12 mouse cellular contexts compared by ENCODE assay signal in genomic region chr11:118349494-118349893, GRCm38 (mm10). TPM values are rescaled to one million over a fixed set of nuclear protein-coding genes. Genes with fewer than 3 reads are reported as not detected.
DNase-seq lines count a peak whose midpoint lies in the region; ATAC-seq and TF ChIP-seq lines count a peak whose summit lies in the region.
"Had no signal": no experiment of that assay in that cellular context is flagged by ENCODE, and none has a peak within 500 bp of the region (broad histone marks: within the 10 kb centered on the region; RNA-seq: fewer than 3 reads in every experiment).

No protein-coding gene starts in this region.

- peak overlapping the region; percentile 28; the same call in 1 of the 2 replicates for H3K4me3 ChIP-seq in gastrocnemius, adult 2 months
- H3K4me3 ChIP-seq in kidney, postnatal 0 days (replicated peaks; ENCODE audit: low read depth, low read length), result no peak overlapping the region
- H3K4me3 ChIP-seq in CH12.LX (replicated peaks in 1 of 3; ENCODE audit: low read depth in 2 of 3, low read length in 2 of 3, poor library complexity in 1 of 3), result no peak overlapping the region
- H3K4me3 ChIP-seq in limb, embryonic 15.5 days, result no peak overlapping the region

- in situ Hi-C loops in CH12.LX (cut with MboI; ENCODE audit: low pct_ligation_motif_present, low pct_unique_long_range_greater_than_20kb, low sequenced_read_pairs), result no loop called here

- no peak for TF ChIP-seq POLR2A in CH12.LX (IDR thresholded peaks at IDR 0.05; ENCODE audit: low read depth, low read length)

- no peaks in the 10 kb centered on the region for H3K27me3 ChIP-seq in kidney, postnatal 0 days (ENCODE audit: insufficient read depth, low read length)
- peaks cover 18% of the 10 kb centered on the region for H3K27me3 ChIP-seq in CH12.LX (replicated peaks)
- H3K27me3 ChIP-seq in limb, embryonic 15.5 days, result no peaks in the 10 kb centered on the region

- TF ChIP-seq CTCF in gastrocnemius, adult 2 months (IDR thresholded peaks at IDR 0.05), result no peak
- no peak for TF ChIP-seq CTCF in kidney, postnatal 0 days (IDR thresholded peaks at IDR 0.05; ENCODE audit: low read depth)
- TF ChIP-seq CTCF in CH12.LX (conservative IDR thresholded peaks at IDR 0.05 in 1 of 2, IDR thresholded peaks at IDR 0.05 in 1 of 2; ENCODE audit: low read depth in 2 of 2, low read length in 2 of 2), result no peak

- peak; percentile 15 for DNase-seq in gastrocnemius, adult 2 months
- no peak for DNase-seq in gastrocnemius, adult 18-20 months (ENCODE audit: low spot score)
- DNase-seq in kidney, postnatal 0 days (ENCODE audit: low spot score), result no peak
- no peak for DNase-seq in kidney, adult 18-20 months
- DNase-seq in CH12.LX (ENCODE audit: extremely low read depth), result no peak
- no peak for DNase-seq in frontal cortex, postnatal 10 days (ENCODE audit: low spot score in 2 of 2)
- no peak for DNase-seq in adrenal gland, postnatal 25 days
- DNase-seq: right cerebral cortex, postnatal 14 days had no signal

- TF ChIP-seq EP300 in CH12.LX (IDR thresholded peaks at IDR 0.05; ENCODE audit: low read length), result no peak

- WGBS in kidney, postnatal 0 days, result 74% methylated on average over 5 of the region's 5 CpGs
- WGBS in limb, embryonic 15.5 days, result 80% methylated on average over 5 of the region's 5 CpGs

- ATAC-seq in kidney, postnatal 0 days (replicated peaks; ENCODE audit: low FRiP score, low read depth), result no peak
- ATAC-seq in limb, embryonic 15.5 days (ENCODE audit: insufficient number of reproducible peaks, low FRiP score, low TSS enrichment, low read depth), result no peak
- ATAC-seq: intestine, postnatal 0 days had no signal

- no peak for TF ChIP-seq RAD21 in CH12.LX (IDR thresholded peaks at IDR 0.05; ENCODE audit: low read depth, low read length)

- peaks cover 39% of the 10 kb centered on the region for H3K4me1 ChIP-seq in kidney, postnatal 0 days (replicated peaks; ENCODE audit: insufficient read depth, low read length)
- peaks cover 18 to 42% of the 10 kb centered on the region in 2 experiments for H3K4me1 ChIP-seq in CH12.LX (ENCODE audit: control insufficient read depth in 1 of 2, insufficient read depth in 2 of 2)
- H3K4me1 ChIP-seq in limb, embryonic 15.5 days, result peaks cover 89% of the 10 kb centered on the region

- no peaks in the 10 kb centered on the region for H3K9me3 ChIP-seq in kidney, postnatal 0 days (replicated peaks; ENCODE audit: low read length)
- no peaks in the 10 kb centered on the region for H3K9me3 ChIP-seq in CH12.LX (replicated peaks; ENCODE audit: low read length)
- no peaks in the 10 kb centered on the region for H3K9me3 ChIP-seq in limb, embryonic 15.5 days
- H3K9me3 ChIP-seq: G1E had no signal

- H3K79me2 ChIP-seq in CH12.LX (replicated peaks; ENCODE audit: control insufficient read depth, extremely low read depth, insufficient read depth, poor library complexity, severe bottlenecking), result no peaks in the 10 kb centered on the region

- no peak overlapping the region for H3K4me2 ChIP-seq in kidney, postnatal 0 days (ENCODE audit: low read length)
- no peak overlapping the region for H3K4me2 ChIP-seq in CH12.LX (ENCODE audit: insufficient read depth, low read depth, poor library complexity, severe bottlenecking)
- no peak overlapping the region for H3K4me2 ChIP-seq in limb, embryonic 15.5 days

- intact Hi-C loops in gastrocnemius, adult 2 months (cut with DNase I), result no loop called here

- H3K27ac ChIP-seq in gastrocnemius, adult 2 months, result peak overlapping the region; percentile 77
- H3K27ac ChIP-seq in kidney, postnatal 0 days, result peak overlapping the region; percentile 77; the same call in 1 of the 2 replicates
- H3K27ac ChIP-seq in CH12.LX (ENCODE audit: insufficient read depth, low read depth), result no peak overlapping the region
- peak overlapping the region; percentile 68; the same call in 1 of the 2 replicates for H3K27ac ChIP-seq in limb, embryonic 15.5 days

- dilution Hi-C loops in CH12.LX (cut with MboI; ENCODE audit: extremely low pct_ligation_motif_present, extremely low pct_unique_long_range_greater_than_20kb, low sequenced_read_pairs), result no loop called here

- 0 out of 2 replicates have a peak, but pooled peaks cover 4% of the 10 kb centered on the region for H3K36me3 ChIP-seq in kidney, postnatal 0 days (ENCODE audit: insufficient read depth, low read length)
- H3K36me3 ChIP-seq in CH12.LX (replicated peaks in 1 of 2; ENCODE audit: control insufficient read depth in 1 of 2, insufficient read depth in 1 of 2, low read length in 1 of 2), result no peaks in the 10 kb centered on the region
- 0 out of 2 replicates have a peak, but pooled peaks cover 14% of the 10 kb centered on the region for H3K36me3 ChIP-seq in limb, embryonic 15.5 days
- H3K36me3 ChIP-seq: G1E had no signal

- H3K9ac ChIP-seq in kidney, postnatal 0 days (ENCODE audit: low read depth, low read length), result no peak overlapping the region
- no peak overlapping the region for H3K9ac ChIP-seq in CH12.LX (ENCODE audit: insufficient read depth, low read depth)
- no peak overlapping the region for H3K9ac ChIP-seq in limb, embryonic 15.5 days

TF ChIP-seq in CH12.LX, 34 proteins besides CTCF, POLR2A, EP300 and RAD21:
- no peak for TF ChIP-seq MEF2A (IDR thresholded peaks at IDR 0.05; ENCODE audit: borderline replicate concordance, low read depth, low read length)
- 0 out of 2 replicates have a peak, but pooled peaks have one; percentile 7 for TF ChIP-seq NELFE (IDR thresholded peaks at IDR 0.05; ENCODE audit: low read depth, low read length)
- no peak for TF ChIP-seq POLR2AphosphoS2 (IDR thresholded peaks at IDR 0.05; ENCODE audit: low read depth, low read length)
- TF ChIP-seq MAZ (IDR thresholded peaks at IDR 0.05; ENCODE audit: low read depth, low read length), result no peak
- no peak for TF ChIP-seq TCF12 (IDR thresholded peaks at IDR 0.05; ENCODE audit: low read depth, low read length)
- no peak for TF ChIP-seq RCOR1 (conservative IDR thresholded peaks at IDR 0.05; ENCODE audit: low read depth, low read length)
- no peak for TF ChIP-seq MXI1 (IDR thresholded peaks at IDR 0.05; ENCODE audit: low read depth, low read length)

RNA-seq across cellular contexts. Expression of gene Timp2, which starts 6.0 kb away (rescaled TPM):
- 100 to 1,000 TPM in 1 of 2 experiments, 10 to 100 TPM in 1; 70.1 to 115 TPM for total RNA-seq in gastrocnemius, adult 2 months (2021)
- total RNA-seq in gastrocnemius, adult 18-20 months (2021), result 10 to 100 TPM; 65.4 to 89.1 TPM
- polyA plus RNA-seq in kidney, postnatal 0 days (2015; fragmentation: Nextera tagmentation; extraction: Ambion mirVana), result 81.0 and 88.4 TPM in 2 replicates
- total RNA-seq in CH12.LX (2012; rRNA removed) (0.34 and 0.38 TPM in 2 replicates), CH12.LX (2014; rRNA removed) (0.12 TPM in 1 of 2 replicates, not detected in the other)
- 0.57 TPM in 1 of 2 replicates, not detected in the other for polyA plus RNA-seq in CH12.LX (2012; ENCODE audit: insufficient read length, low read depth)
- 140 and 168 TPM in 2 replicates for polyA plus RNA-seq in limb, embryonic 15.5 days (2015; fragmentation: Nextera tagmentation; extraction: Ambion mirVana)
- total RNA-seq in adrenal gland, postnatal 25 days (2021), result 43.1 and 51.3 TPM in 2 replicates
- total RNA-seq: G1E had no signal
- polyA plus RNA-seq: G1E had no signal

RNA-seq across cellular contexts. Expression of gene Cep295nl, which starts 7.2 kb away (rescaled TPM):
- total RNA-seq in gastrocnemius, adult 2 months (2021), result 1 to 10 TPM; 1.0 to 1.1 TPM
- under 1 TPM; 0.52 to 0.73 TPM for total RNA-seq in gastrocnemius, adult 18-20 months (2021)
- polyA plus RNA-seq in kidney, postnatal 0 days (2015; fragmentation: Nextera tagmentation; extraction: Ambion mirVana), result 0.46 and 0.54 TPM in 2 replicates
- total RNA-seq in CH12.LX (2012; rRNA removed), result not detected in 2 replicates
- not detected in 2 replicates for total RNA-seq in CH12.LX (2014; rRNA removed)
- polyA plus RNA-seq in CH12.LX (2012; ENCODE audit: insufficient read length, low read depth), result not detected in 2 replicates
- polyA plus RNA-seq in limb, embryonic 15.5 days (2015; fragmentation: Nextera tagmentation; extraction: Ambion mirVana), result 1.2 and 1.5 TPM in 2 replicates
- 1.1 and 3.4 TPM in 2 replicates for total RNA-seq in adrenal gland, postnatal 25 days (2021)
- total RNA-seq: megakaryocyte progenitor cell, adult 5-6 weeks had no signal
- polyA plus RNA-seq: G1E had no signal

RNA-seq across cellular contexts. Expression of gene Lgals3bp, which starts 52.4 kb away (rescaled TPM):
- total RNA-seq in gastrocnemius, adult 2 months (2021), result 10 to 100 TPM; 12.0 to 17.0 TPM
- 10 to 100 TPM; 15.8 to 17.1 TPM for total RNA-seq in gastrocnemius, adult 18-20 months (2021)
- 68.8 and 80.3 TPM in 2 replicates for polyA plus RNA-seq in kidney, postnatal 0 days (2015; fragmentation: Nextera tagmentation; extraction: Ambion mirVana)
- total RNA-seq in CH12.LX (2012; rRNA removed) (67.3 and 93.0 TPM in 2 replicates), CH12.LX (2014; rRNA removed) (134 and 146 TPM in 2 replicates)
- 310 and 338 TPM in 2 replicates for polyA plus RNA-seq in CH12.LX (2012; ENCODE audit: insufficient read length, low read depth)
- polyA plus RNA-seq in limb, embryonic 15.5 days (2015; fragmentation: Nextera tagmentation; extraction: Ambion mirVana), result 8.0 and 11.5 TPM in 2 replicates
- 57.9 and 86.6 TPM in 2 replicates for total RNA-seq in adrenal gland, postnatal 25 days (2021)

RNA-seq across cellular contexts. Expression of gene Usp36, which starts 59.5 kb away (rescaled TPM):
- total RNA-seq in gastrocnemius, adult 2 months (2021), result 10 to 100 TPM; 15.7 to 17.4 TPM
- 10 to 100 TPM; 12.9 to 14.1 TPM for total RNA-seq in gastrocnemius, adult 18-20 months (2021)
- 10.9 and 11.9 TPM in 2 replicates for polyA plus RNA-seq in kidney, postnatal 0 days (2015; fragmentation: Nextera tagmentation; extraction: Ambion mirVana)
- total RNA-seq in CH12.LX (2012; rRNA removed) (19.5 and 25.5 TPM in 2 replicates), CH12.LX (2014; rRNA removed) (9.8 and 10.7 TPM in 2 replicates)
- 38.7 and 42.6 TPM in 2 replicates for polyA plus RNA-seq in CH12.LX (2012; ENCODE audit: insufficient read length, low read depth)
- 21.0 and 21.3 TPM in 2 replicates for polyA plus RNA-seq in limb, embryonic 15.5 days (2015; fragmentation: Nextera tagmentation; extraction: Ambion mirVana)
- 23.1 and 25.0 TPM in 2 replicates for total RNA-seq in adrenal gland, postnatal 25 days (2021)

Comparison
In these comparisons a context has a peak if more than half of its experiments do, and no peak if none do; other contexts are left out.
1. RNA of gene Timp2, which starts 6.0 kb away (total RNA-seq): 70.1 to 115 TPM in gastrocnemius, adult 2 months, 65.4 to 89.1 TPM in gastrocnemius, adult 18-20 months and 43.1 to 51.3 TPM in adrenal gland, postnatal 25 days; 0.12 to 0.38 TPM in CH12.LX; every median in the first group is over 10 times any median in the second.